8 mouse cellular contexts compared by ENCODE assay signal in the genomic region with DNA sequence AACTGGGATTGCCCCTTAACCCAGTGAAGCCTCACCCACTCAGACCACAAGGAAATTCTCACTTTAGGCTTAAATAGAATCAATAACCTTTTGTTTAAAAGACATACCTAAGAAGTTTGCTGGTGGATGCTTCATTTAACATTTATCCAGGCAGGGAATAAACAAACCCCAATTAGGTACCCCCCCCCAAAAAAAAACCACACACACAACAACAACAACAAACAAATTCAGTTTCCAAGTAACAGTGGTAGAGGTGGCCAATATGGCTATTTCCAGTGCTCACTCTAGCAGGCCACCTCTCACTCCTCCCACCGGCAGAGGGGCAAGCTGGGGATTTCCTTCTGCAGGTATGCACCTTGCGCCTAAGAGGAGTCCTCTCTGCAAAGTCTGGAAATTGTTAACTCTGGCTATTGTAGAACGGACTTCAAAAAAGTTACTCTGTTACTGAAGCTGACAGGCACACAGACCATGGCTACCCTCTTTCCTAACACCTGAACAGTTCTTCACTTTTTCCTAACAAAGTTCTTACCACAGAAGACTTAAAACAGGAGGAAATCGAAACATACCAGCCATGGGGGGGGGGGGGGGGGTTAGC. TPM values are rescaled to one million over a fixed set of nuclear protein-coding genes. Genes with fewer than 3 reads are reported as not detected.
A peak's percentile ranks its signal among the peaks of the same experiment; 100 is the strongest.
DNase-seq lines count a peak whose midpoint lies in the region; ATAC-seq and TF ChIP-seq lines count a peak whose summit lies in the region.

No protein-coding gene starts in this region.

- no peaks in the 10 kb centered on the region for H3K27me3 ChIP-seq in erythroblast, embryonic 14.5 days (ENCODE audit: control insufficient read depth)
- no peaks in the 10 kb centered on the region for H3K27me3 ChIP-seq in spleen, adult 2 months (ENCODE audit: control insufficient read depth, insufficient read depth, low read length)
- H3K27me3 ChIP-seq in stomach, postnatal 0 days (ENCODE audit: control insufficient read depth, insufficient read depth, low read length), result no peaks in the 10 kb centered on the region

- peaks cover 72% of the 10 kb centered on the region for H3K4me1 ChIP-seq in erythroblast, embryonic 14.5 days (ENCODE audit: control insufficient read depth)
- H3K4me1 ChIP-seq in spleen, adult 2 months (ENCODE audit: control insufficient read depth, insufficient read depth, insufficient read length), result peaks cover 25% of the 10 kb centered on the region
- no peaks in the 10 kb centered on the region for H3K4me1 ChIP-seq in stomach, postnatal 0 days (replicated peaks; ENCODE audit: control insufficient read depth, insufficient read depth)

- no peaks in the 10 kb centered on the region for H3K9me3 ChIP-seq in erythroblast, embryonic 14.5 days (ENCODE audit: control insufficient read depth, low read length)
- no peaks in the 10 kb centered on the region for H3K9me3 ChIP-seq in stomach, postnatal 0 days (ENCODE audit: control insufficient read depth, low read length)

- H3K4me3 ChIP-seq in erythroblast, embryonic 14.5 days (replicated peaks), result peak overlapping the region; percentile 88
- H3K4me3 ChIP-seq in spleen, adult 2 months (ENCODE audit: extremely low read depth, insufficient read depth, insufficient read length), result peak overlapping the region; percentile 45
- H3K4me3 ChIP-seq in stomach, postnatal 0 days (ENCODE audit: low read depth, low read length), result peak overlapping the region; percentile 83

- no peak for TF ChIP-seq CTCF in spleen, adult 2 months (IDR thresholded peaks at IDR 0.05; ENCODE audit: extremely low read depth, insufficient read depth, insufficient read length, insufficient replicate concordance)
- no peak for TF ChIP-seq CTCF in stomach, postnatal 0 days (IDR thresholded peaks at IDR 0.05; ENCODE audit: low read depth)

- no peak for ATAC-seq in erythroblast, adult 5-6 weeks (replicated peaks; ENCODE audit: low FRiP score, poor library complexity, severe bottlenecking)
- no peak for ATAC-seq in stomach, postnatal 0 days (ENCODE audit: low FRiP score, low TSS enrichment)

- 15% methylated on average over 4 of the region's 4 CpGs for WGBS in spleen, adult 2 months
- WGBS in stomach, postnatal 0 days, result 39% methylated on average over 4 of the region's 4 CpGs

- peak in 1 of 2 experiments; percentile 36 for DNase-seq in spleen, adult 2 months (ENCODE audit: low read depth in 1 of 2, low spot score in 2 of 2)
- DNase-seq in spleen, adult 18-20 months, result no peak
- DNase-seq in kidney, postnatal 36 days, result peak; percentile 55 to 56
- peak; percentile 58 for DNase-seq in stomach, postnatal 0 days (ENCODE audit: low spot score)
- no peak for DNase-seq in cerebellum, adult 8-10 months
- DNase-seq in adrenal gland, adult 8-10 months, result no peak

- TF ChIP-seq POLR2A in spleen, adult 2 months (IDR thresholded peaks at IDR 0.05; ENCODE audit: low read depth, low read length), result no peak

- H3K9ac ChIP-seq in stomach, postnatal 0 days (ENCODE audit: low read length), result peak overlapping the region; percentile 58

- H3K36me3 ChIP-seq in erythroblast, embryonic 14.5 days (ENCODE audit: control insufficient read depth), result peaks cover 24% of the 10 kb centered on the region
- no peaks in the 10 kb centered on the region for H3K36me3 ChIP-seq in spleen, adult 2 months (ENCODE audit: control insufficient read depth, insufficient read depth, low read length)
- H3K36me3 ChIP-seq in stomach, postnatal 0 days (ENCODE audit: control insufficient read depth, insufficient read depth, low read length), result no peaks in the 10 kb centered on the region

- no peak for TF ChIP-seq EP300 in stomach, postnatal 0 days (optimal IDR thresholded peaks at IDR 0.05)

- H3K4me2 ChIP-seq in stomach, postnatal 0 days (replicated peaks; ENCODE audit: low read depth), result peak overlapping the region; percentile 92

- H3K27ac ChIP-seq in spleen, adult 2 months (ENCODE audit: insufficient read depth, low read length), result peak overlapping the region; percentile 60; the same call in 1 of the 2 replicates
- H3K27ac ChIP-seq in stomach, postnatal 0 days (replicated peaks), result peak overlapping the region; percentile 45

RNA-seq across cellular contexts. Expression of gene Ezr, which starts 2.0 kb away (rescaled TPM):
- polyA plus RNA-seq in erythroblast, embryonic 14.5 days (2012), result 10.2 and 11.2 TPM in 2 replicates
- 9.4 and 23.2 TPM in 2 replicates for total RNA-seq in erythroblast, adult 5-6 weeks (2015; ENCODE audit: low replicate concordance)
- total RNA-seq in erythroblast, adult 5-6 weeks (2017; ENCODE audit: low replicate concordance), result 64.2 and 120 TPM in 2 replicates
- polyA plus RNA-seq in spleen, adult 2 months (2012; rRNA removed), result 63.0 and 73.5 TPM in 2 replicates
- polyA plus RNA-seq in stomach, postnatal 0 days (2015; fragmentation: Nextera tagmentation; extraction: Ambion mirVana), result 289 and 299 TPM in 2 replicates
- 10 to 100 TPM; 18.8 to 34.8 (median 23.9) TPM for total RNA-seq in adrenal gland, adult 8-10 months (2022)

Comparison
In these comparisons a context has a peak if more than half of its experiments do, and no peak if none do; other contexts are left out.
1. DNase-seq: peak in kidney, postnatal 36 days (2 of 2) and stomach, postnatal 0 days (single experiment); none in spleen, adult 18-20 months (0 of 2), cerebellum, adult 8-10 months (single experiment) and adrenal gland, adult 8-10 months (single experiment).
2. Peak in every context shown above with its lines, with median percentiles within 50 percentile points of each other: H3K4me3 ChIP-seq.